Mouse (Mus musculus) lung, postnatal 14 days (tissue): ENCODE measurements at regions not wholly inside any gene's neighbourhood (a gene's known extent, or its start where the extent isn't known, plus 50 kb on each side); places are given as distances from the start of the nearest gene placed in this dataset.

Experiments used
- DNase-seq: peaks from one replicate; pipeline ENCODE4 v3.0.0; 2021

DNA sequence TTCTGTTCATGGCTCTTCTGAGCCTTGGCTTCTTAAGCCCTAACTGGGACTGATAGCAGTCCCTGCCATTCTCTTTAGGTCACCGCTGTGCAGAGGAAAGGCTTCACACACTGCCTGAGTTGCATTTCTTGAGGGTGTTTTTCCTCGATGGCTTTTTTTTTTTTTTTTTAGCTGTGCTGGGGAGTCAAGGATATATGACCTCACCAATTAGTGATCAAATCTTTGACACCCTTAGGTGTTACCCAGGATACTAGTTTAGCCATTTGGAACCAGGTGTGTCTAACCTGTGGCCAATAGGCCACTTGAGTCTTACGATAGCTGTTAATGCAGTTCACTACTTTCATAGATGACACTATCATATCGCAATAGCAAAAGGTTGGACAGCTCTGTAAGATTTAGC, 1247.5 kb upstream of the A1bg start:
- no peak for DNase-seq

DNA sequence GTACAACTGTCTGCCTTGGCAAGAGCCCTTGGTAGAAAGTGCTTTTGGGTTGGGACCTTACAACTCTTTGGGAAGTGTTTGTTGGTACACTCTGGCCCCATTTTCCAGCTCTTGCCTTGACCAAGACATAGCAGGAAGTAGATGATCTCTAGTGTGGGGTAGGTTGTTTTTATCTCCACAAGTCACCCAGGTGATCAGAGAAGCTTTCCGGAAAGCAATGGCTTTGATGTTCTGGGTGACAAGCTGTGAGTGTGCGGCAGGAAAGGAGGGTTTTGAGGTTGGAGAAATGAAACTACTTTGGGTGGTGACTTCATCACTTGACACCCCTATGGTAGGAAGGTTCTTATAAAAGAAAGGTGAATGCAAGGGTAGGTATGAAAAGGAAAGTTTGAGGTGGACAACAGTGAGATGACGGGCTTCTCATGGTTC, 1246.8 kb upstream of the A1bg start:
- DNase-seq: no peak

DNA sequence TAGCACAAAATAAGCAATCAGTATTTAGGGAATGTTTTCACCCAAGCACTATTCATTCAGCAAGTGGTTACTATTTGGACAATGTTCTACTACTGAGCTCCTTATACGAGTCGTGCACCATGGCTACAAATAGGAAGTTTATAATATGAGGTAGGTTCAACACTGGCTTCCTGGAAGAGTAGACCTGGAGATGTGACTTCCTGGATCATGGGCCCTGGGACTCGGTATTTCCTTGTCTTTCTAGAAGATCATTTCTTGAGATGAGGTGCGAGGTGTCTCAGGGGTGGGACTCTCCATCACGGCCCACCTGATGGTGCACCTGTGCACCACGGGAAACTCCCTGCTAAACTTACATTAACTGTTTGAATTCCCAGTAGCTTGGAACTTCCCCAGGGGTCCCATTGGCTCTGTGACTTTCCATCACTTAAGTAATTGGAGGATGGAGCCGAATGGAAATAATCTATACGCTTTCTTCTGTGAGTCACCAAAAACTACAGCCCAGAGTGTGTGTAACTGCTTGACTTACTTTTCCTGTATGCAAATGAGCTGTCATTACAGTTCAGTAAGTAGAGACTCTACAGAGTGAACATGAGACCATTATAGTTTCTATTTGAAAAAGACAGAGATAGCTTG, 1246.3 kb upstream of the A1bg start:
- no peak for DNase-seq

DNA sequence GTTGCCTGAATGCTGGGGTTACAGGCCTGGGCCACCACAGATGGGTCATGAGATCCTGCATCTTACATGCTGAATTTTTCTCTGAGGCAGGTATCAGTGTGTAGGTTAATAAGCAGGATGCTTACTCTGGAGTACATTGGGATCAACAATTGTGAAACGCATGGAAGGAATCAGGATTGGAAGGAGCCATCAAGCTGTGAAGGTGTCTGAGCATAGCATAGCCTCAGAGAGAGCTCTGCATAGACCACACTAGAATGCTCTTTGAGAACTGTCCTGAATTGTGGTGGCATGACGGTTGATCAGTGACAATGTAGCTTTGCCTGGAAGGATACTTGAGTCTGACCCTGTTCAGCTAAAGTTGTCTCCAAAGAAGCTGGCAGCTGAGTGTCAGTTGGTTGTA, 1245.7 kb upstream of the A1bg start:
- no peak for DNase-seq

DNA sequence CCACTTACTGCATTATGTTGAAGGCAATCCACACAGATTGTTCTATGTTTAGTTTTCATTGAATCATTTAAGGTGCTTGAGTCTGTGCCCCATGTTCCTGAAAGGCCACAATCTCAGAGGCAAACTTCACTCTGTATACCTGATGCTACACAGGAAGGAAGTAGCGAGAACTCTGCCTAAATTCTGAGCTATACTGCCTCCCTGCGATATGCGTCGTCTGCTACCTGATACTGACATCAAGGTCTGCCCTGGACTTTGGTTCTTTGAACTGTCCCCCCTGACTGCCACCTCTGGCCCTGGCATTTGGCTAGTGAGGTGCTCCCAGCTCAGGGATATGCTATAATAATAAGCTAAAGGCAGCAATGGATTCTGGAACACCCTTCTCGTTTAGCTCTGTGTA, 1244.0 kb upstream of the A1bg start:
- no peak for DNase-seq

DNA sequence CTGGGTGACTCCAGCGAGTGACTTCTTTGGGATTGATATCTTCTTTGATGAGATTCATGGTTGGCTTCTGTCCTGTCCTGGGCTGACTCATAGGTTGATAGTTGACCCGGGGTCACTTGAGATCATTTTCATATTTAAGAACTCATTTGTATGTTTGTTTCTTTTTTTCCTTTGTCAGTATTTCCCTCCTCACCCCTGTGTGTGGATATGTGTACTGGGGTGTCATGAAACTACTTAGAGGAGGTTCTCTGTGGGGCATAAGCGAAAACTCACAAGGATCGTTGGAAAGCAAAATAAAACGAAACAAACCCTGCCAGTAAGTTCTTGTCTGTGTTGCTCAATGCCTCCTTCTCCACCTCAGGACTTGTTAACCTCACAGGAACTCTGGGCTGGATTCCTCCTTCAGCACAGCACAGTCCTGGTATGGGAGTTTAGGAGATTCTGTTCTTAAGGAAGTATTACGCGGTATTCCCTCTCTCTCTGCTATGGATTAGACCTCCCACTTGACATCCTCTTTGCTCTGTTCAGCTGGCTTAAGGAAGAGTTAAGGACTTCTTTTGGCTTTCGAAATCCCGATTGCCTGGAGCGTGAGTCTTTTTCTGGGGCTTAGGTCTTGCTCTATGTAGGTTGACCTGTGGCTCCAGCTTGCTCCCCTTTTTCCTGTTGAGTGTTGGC, 1243.2 kb upstream of the A1bg start:
- DNase-seq: no peak

DNA sequence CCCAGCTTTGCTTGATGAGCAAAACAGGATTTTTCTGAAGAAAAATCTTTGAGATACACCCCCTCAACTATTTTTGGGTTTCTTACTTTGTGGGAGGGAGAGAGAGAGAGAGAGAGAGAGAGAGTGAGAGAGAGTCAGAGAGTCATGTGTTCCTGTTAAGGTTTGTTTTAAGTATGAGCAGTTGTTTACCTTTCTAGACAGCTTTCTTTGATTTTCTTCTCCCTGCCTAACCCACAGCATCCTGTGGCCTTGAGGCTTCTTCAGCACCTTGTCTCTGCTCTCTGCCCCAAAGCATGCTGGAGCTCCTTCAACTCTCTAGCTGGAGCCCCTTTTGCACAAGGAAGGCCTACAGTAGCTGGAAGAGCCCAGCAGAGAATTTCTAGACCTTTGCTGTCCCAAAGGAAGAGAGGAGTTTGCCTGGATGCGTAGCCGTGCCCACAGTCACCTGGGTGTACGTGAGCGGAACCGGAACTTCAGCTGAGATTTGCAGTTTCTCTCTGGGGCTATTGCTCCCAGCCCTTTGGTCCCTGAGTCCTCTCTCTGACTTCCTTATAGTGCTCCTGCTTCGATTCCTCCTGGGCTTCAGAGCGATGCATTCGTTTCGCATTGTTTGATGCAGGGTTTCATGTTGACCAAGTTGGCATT, 1242.1 kb upstream of the A1bg start:
- no peak for DNase-seq

DNA sequence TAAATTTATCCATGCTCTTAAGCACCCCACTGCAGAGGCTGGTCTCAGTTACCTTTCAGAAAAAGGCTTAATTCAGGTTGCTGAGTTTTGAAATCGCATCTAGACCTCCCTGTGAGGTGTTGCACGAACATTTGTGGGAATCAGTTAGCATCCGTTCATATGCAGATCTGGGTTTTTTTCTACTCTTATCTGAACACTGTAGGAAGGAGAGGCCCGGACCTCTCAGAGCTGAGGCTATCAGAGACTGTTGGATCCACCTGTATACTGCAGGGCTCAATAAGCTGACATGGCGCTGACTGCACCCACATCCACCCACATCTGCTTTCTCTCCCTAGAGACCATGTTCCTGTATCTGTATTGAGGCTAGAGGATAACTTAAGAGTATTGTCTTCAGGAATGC, 1240.4 kb upstream of the A1bg start:
- no peak for DNase-seq

DNA sequence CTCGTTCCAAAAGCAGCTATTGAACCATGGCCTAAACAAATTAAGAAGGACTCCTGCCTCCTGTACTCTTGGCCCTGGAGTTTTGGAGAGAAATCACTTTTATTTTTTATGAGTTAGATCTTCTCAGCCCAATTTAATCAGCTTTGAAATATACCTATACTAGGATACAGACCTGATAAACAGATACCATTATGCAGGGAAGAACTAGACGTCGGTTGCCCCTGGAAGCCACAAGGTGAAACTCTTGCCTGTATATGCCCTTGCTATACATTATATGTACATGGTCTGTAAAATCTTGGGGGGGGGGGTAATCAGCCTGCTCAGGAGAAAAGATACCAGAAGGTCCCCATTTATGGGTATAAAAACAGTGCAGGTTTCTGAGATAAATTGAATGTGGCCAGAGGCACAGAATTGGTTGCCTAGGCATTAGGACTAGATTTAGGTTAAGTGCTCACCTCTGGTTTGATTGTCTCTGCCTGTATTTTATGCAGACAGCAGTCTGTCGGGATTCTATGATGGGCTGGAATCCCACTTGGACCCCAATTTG, 1239.9 kb upstream of the A1bg start:
- DNase-seq: no peak

DNA sequence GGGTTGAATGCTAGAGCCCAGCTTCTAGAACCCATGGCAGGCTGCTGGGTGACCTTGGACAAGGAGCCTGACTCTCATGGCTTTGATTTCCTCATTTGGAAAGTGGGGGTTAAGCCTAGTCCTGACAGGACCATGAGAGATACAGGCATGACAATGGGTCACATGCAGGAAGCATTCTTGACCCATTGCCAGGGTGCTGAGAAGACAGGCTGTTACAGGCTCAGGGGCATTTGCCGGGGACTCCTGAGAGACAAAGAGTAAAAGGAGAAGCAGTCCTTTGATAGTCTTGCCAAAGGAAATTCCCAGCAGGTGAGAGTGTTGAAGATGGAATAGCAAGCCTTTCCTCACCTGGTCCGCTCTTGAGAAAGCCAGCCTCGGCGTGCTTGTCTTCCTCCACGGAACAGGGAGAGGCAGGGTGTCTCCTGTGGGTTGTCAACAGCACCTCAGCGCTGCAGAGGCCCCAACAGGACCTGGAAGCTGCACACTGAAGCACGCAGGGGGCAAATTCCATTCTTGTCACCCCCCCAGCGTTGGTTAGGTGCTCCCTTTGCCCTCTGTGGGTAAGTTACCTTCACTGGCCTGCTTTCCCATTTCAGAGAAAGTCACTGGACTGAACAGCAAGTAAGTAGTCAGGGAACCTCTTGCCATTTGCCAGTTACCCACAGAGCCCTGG, 1239.3 kb upstream of the A1bg start:
- DNase-seq: no peak

DNA sequence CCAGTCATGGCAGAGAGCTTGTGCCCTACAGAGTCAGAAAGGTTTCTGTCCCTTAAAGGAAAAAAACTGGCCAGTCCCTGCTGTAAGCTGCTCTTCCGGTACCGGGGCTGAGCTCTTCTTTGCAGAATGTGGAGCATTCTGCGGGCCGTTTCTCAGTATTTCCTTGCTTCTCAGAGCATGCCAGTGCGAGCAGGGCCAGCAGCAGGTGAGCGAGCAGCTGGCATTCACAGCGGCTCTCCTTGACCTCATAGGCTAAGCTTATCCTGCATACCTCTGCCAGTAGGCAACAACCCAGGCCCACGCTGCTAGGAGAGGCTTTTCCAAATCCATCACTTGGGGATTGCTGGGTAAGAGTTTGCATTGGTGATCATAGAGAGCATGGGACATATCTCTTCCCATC, 1238.2 kb upstream of the A1bg start:
- no peak for DNase-seq

DNA sequence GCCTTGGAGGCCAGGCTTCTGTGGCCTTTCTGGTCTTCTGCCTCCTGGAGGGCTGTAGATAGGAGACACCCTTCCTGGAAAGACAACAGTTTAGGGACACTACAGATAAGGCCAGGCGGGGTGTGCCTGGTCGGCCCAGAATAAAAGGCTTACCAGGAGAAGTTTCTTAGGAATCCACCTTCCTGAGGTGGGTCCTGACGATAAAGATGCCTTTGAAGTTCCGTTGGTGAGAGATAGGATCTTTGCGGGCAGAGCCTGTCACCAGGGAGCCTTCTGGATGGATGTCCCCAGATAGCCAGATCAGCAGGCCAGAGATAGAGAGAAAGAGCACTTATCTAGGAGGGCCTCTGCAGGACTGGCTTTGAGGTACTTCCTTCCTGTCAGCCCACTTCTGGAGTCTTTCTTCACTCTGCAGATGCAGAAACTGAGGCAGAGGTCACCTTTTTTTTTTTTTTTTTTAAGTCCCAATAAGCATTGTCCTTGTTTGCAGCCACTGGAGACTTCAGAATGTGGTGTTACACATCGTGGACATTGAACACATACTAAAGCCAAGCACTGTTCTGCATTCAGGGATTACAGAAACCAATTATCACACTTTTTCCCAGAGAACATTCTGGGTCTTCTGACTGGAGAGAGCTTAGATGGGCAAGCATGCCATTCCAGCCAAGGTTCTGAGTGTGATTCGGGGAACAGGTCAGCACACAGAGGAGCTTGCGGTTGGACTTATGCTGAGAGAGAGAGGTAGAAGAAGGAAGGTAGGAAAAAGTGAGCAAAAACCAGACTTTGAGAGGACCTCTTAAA, 1236.3 kb upstream of the A1bg start:
- DNase-seq: no peak

DNA sequence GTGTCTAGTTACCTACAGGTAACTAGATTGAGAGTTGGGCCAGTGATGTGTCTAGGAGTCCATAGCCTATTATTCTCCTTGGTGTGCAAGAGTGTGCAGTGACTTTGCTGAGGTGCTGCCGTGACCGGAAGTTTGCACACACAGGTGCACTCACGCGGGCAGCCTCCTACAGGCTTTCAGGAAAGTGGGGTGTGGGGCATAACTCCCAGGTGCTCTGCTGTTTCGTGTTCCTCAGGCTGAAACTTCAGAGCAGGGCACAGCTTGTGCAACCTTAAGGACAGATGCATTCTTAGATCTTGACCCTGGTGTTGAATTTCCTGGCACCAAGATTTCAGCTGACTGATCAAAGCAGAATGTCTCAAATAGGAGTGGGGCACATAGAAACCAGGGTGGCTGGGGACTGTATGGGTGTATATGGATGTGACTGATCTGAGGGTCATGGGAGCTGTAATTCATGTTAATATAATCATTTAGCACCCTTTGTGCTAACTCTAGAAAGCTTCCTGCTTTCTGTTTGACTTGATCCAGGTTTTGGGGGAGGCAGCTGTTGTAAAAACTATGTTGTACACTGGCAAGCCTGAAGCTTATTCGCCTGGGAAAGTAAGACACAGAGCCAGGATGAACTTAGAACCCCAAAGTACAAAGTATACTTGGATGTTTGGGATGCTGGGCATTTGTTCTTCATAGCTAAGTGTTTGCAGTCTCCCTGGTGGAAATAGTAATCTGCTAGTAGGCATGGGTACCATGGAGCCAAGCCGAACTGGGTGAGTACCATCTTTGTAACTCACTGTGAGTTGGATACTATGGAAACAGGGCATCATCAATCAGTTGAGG, 1234.6 kb upstream of the A1bg start:
- DNase-seq: no peak

DNA sequence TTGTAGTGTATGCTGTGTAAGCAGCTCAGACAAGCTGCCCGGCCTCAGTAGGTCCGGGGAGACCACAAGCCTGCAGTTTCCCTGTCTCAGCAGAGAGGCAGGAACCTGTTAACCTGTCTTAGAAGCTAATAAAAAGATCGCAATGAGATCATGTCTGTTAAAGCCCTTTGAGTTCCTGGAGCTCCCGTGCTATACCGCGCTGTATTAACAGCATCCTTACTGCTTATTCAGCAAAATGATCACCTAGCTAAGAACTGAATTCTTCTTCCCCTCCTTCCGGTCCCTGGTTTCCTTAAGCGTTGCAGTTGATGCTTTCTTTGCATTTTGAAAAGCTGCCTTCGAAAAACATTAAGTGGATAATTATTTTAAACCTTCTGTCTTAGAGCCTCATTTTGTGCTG, 1230.4 kb upstream of the A1bg start:
- DNase-seq: no peak

DNA sequence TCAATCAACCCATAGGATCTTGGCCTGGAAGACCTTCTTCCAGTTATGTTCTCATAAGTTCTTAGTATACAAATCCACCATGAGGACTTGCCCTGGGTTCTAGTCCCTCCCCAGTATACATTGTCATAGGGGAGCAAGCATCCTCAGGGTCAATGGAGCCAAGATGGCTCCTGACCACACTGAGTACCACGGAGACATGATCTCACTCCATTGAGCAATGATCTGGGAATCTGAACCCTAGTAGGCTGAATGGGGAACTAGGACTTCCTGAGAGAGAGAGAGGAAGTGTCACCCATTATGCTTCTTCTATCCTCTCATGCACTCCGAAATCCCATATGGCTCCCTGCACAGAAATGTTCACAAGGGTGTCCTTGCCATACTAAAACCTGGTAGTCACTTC, 1229.3 kb upstream of the A1bg start:
- no peak for DNase-seq

DNA sequence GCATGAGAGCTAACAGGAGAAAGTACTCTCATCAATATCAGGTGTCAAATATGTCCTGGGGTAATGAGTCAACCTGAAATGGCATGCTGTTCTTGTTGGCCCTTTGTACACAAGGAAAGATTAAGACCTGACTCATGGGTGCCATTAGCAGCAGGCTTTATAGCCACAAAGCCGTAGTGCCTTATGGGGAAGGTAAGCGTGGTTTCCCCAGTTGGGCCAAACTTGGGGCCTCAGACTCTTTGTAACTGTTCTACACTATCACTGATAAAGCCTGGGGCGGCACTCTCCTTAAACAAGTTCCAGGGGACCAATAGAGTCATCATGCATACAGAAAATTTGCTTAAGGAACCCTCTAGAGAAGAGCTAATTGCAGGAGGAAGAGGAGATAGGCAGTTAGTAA, 1228.9 kb upstream of the A1bg start:
- DNase-seq: no peak

DNA sequence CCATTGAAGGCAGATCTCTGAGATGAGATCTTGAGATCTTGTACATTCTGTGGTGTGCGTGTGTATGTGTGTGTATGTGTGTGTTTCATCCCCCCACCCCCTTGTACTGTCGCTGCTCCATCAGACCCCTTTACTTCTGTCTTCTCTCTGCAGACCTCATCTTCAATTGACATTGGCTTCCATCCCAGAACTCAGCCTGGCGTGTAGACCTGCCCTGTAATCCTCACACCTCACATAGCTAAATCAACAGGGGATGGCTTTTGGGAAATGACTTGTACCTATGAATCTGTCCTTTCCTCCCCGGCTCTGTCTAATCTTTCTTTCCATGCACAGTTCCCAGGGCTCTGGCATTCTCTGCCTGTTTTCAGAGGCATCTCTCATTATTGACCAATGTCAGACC, 1227.5 kb upstream of the A1bg start:
- no peak for DNase-seq

DNA sequence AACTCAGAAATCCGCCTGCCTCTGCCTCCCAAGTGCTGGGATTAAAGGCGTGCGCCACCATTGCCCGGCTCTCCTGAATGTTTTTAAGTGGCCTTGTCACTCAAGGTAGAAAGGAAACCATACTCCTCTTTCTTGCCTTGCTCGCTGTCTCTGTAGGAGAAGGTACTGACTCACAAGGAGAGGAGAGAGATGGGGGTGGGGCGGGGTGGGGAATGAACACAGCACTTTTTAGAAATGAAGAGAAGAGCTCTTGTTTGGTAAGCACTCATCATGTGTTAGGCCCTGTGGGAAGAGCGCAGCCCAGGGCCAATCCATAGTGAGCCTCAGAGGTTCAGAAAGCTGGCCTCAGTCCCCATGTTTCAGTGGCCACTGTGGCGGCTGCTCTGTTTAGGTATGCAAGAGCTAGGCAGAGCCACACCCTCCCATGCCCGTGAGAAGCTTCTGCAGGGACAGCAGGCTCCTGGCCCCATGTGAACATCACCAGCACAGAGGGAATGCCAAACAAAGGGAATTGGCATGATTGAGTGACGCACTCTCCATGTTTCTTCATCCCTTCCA, 1225.9 kb upstream of the A1bg start:
- no peak for DNase-seq

DNA sequence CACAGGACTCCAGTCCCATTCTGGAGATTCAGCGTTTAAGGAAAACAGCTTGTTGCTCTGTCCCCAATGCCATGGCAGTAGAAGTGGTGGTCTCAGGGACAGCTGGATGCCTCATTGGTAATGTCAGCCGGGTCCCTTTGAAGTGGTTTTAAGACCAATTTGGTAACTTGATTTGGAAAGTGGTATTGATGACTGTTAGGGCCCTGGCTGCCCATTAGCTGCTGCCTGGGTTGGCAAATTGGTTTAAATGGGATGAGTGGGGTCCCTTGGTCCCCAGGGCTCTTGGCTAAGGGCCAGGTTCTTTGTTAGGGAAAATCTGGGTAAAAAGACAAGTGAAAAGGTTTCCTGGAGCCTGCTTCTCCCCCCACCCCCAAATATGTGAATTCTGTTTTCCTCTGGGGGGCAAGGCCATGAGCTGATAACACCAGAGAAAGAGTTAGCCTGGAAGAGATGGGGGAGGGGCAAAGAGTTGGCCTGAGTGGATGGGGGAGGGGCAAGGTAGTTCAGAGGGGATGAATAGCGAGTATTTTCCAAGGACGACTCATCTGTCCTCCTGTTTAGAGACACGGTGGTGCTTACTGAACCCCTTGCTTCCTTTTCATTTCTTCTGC, 1224.6 kb upstream of the A1bg start:
- DNase-seq: no peak

DNA sequence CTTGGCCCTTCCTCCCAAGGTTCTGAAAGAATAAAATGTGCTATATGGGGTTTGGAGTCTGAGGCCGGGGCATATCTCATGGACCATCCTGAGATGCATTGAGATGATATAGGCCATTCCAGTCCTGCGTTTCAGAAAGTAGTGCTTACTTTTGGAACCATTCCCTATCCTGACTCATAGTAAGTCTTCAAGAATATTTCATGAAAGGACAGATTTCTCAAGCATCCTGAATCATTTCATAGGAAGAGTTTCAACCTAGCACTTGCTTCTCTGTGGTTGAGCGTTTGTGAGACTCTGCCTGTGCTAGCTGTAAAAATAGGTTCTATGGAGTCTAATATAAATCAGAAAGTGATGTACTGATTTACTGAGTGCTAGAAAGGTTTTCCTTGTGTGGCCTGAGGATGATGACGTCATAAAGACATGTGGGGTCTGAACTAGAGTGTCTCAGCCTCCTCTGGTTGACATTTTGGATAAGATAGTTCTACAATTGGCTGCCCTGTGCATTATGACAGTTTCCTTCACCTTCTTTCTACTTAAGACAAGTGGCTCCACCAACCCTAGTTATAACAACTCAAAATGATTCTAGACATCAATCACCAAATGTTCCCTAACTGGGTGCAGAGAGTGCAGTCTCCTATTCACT, 1223.0 kb upstream of the A1bg start:
- DNase-seq: no peak
